Mouse (Mus musculus): Measurements from ENCODE around the gene Rpl9-ps1. TPM values are rescaled to one million over a fixed set of nuclear protein-coding genes. Genes with fewer than 3 reads are reported as not detected.

The Rpl9-ps1 gene
- polyA plus RNA-seq, 1 experiment from 2014 or later = not detected

DNA sequence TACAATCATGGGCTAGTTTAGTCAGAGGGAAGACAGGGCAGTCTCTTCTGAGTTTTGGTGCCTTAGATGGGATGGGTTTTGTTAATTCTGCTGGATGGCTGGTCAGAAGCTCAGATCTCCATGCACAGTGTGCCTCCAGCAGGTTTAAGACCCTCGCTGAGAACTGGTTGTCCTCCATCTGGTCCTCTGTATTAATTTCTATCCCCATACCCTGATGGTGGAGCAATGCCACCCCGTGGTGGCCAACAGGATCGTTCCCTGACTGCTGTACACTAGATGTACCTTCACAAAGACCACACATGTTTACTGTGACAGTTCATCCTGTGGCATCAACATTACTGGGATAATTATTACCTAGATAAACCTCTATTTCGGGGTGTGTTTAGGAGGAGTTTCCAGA, 12.7 kb downstream of the Rpl9-ps1 start:
- no peaks in the 10 kb centered on the region for H3K36me3 ChIP-seq (ENCODE audit: control insufficient read depth, insufficient read depth)
- H3K9ac ChIP-seq (replicated peaks; ENCODE audit: low read depth, low read length) = no peak overlapping the region
- no peak overlapping the region for H3K4me3 ChIP-seq (replicated peaks; ENCODE audit: low read length)
- 71% methylated on average over 4 of the region's 4 CpGs for WGBS
- ATAC-seq = no peak
- no peak overlapping the region for H3K27ac ChIP-seq (ENCODE audit: low read length)
- H3K4me2 ChIP-seq (ENCODE audit: low read length) = no peak overlapping the region
- no peaks in the 10 kb centered on the region for H3K27me3 ChIP-seq (replicated peaks; ENCODE audit: control insufficient read depth, insufficient read depth, low read length)
- H3K4me1 ChIP-seq (replicated peaks; ENCODE audit: control insufficient read depth, insufficient read depth, low read length) = peaks cover 3% of the 10 kb centered on the region
- H3K9me3 ChIP-seq (ENCODE audit: control insufficient read depth, low read length) = no peaks in the 10 kb centered on the region

DNA sequence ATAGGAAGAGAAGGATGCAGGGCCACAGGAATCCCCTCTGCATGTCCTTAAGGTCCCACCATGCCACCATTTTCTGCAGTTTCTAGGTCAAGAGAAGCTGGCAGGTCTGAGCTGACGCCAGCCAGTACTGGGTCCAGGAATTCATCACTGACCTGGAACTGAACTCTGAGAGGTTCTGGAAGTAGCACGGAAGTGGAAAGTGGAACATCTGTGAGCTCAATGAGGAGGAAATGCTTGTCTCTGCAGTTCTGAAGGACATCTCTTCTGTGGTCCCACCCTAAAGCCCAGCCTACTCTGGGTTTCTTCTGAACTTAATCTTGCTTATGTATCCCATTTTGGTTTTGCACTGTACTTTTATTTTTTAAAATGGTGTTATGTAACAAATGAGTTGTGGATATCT, 14.4 kb downstream of the Rpl9-ps1 start:
- ATAC-seq = no peak
- WGBS = 89% methylated on average over 2 of the region's 2 CpGs
- no peak overlapping the region for H3K4me3 ChIP-seq (replicated peaks; ENCODE audit: low read length)
- H3K27me3 ChIP-seq (replicated peaks; ENCODE audit: control insufficient read depth, insufficient read depth, low read length) = no peaks in the 10 kb centered on the region
- H3K4me2 ChIP-seq (ENCODE audit: low read length) = no peak overlapping the region
- no peak overlapping the region for H3K27ac ChIP-seq (ENCODE audit: low read length)
- no peaks in the 10 kb centered on the region for H3K9me3 ChIP-seq (ENCODE audit: control insufficient read depth, low read length)
- H3K36me3 ChIP-seq (ENCODE audit: control insufficient read depth, insufficient read depth) = no peaks in the 10 kb centered on the region
- no peak overlapping the region for H3K9ac ChIP-seq (replicated peaks; ENCODE audit: low read depth, low read length)
- peaks cover 3% of the 10 kb centered on the region for H3K4me1 ChIP-seq (replicated peaks; ENCODE audit: control insufficient read depth, insufficient read depth, low read length)

DNA sequence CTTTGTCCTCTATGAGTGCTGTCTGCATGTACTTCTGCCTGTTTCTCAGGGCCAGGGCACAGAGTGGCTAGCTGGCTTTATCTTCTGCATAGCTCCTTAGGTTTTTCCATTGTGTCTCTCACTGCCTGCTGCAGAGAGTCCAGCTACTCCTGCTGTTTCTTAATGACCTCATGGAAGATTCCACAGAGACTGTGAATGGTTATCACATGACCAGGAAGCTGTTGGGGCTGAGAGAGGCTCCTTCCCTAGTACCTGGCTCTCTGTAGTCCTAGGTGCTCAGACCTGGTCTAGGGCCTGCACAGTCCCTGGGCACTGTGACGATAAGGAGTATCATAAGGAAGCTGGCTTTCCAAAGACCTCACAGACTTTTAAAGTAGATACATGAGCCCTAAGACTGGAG, 14.8 kb downstream of the Rpl9-ps1 start:
- Histone ChIP-seq H3K4me1 (replicated peaks; ENCODE audit: control insufficient read depth, insufficient read depth, low read length) (peaks cover 3% of the 10 kb centered on the region), H3K9me3 (ENCODE audit: control insufficient read depth, low read length) (no peaks in the 10 kb centered on the region), H3K27me3 (replicated peaks; ENCODE audit: control insufficient read depth, insufficient read depth, low read length) (no peaks in the 10 kb centered on the region), H3K4me3 (replicated peaks; ENCODE audit: low read length) (no peak overlapping the region), H3K9ac (replicated peaks; ENCODE audit: low read depth, low read length) (no peak overlapping the region), H3K36me3 (ENCODE audit: control insufficient read depth, insufficient read depth) (no peaks in the 10 kb centered on the region), H3K4me2 (ENCODE audit: low read length) (no peak overlapping the region), H3K27ac (ENCODE audit: low read length) (no peak overlapping the region)
- ATAC-seq = no peak
- 95% methylated on average over 1 of the region's 1 CpGs for WGBS

DNA sequence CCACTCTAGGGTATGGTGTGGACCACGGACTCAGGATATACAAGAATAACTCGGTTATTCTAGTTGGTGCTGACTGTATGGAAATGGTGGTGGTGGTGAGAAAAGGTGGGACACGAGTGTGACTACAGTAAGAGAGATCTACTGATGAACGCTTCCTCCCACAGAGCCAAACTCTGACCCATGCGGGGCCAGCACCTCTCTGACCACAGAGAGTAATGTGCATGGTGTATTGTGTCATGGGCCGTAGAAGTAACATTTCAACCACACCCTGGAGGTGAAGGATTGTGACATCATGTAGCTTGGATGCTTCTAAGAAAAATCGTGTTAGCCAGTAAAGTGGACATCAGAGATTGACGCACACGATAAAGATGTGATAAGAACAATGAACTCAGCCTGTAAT, 16.6 kb downstream of the Rpl9-ps1 start:
- no peak overlapping the region for H3K4me3 ChIP-seq (replicated peaks; ENCODE audit: low read length)
- H3K27ac ChIP-seq (ENCODE audit: low read length) = no peak overlapping the region
- no peak overlapping the region for H3K4me2 ChIP-seq (ENCODE audit: low read length)
- no peaks in the 10 kb centered on the region for H3K27me3 ChIP-seq (replicated peaks; ENCODE audit: control insufficient read depth, insufficient read depth, low read length)
- no peaks in the 10 kb centered on the region for H3K9me3 ChIP-seq (ENCODE audit: control insufficient read depth, low read length)
- 90% methylated on average over 9 of the region's 9 CpGs for whole genome bisulfite sequencing
- no peak overlapping the region for H3K9ac ChIP-seq (replicated peaks; ENCODE audit: low read depth, low read length)
- ATAC-seq = no peak
- H3K36me3 ChIP-seq (ENCODE audit: control insufficient read depth, insufficient read depth) = no peaks in the 10 kb centered on the region
- no peaks in the 10 kb centered on the region for H3K4me1 ChIP-seq (replicated peaks; ENCODE audit: control insufficient read depth, insufficient read depth, low read length)

DNA sequence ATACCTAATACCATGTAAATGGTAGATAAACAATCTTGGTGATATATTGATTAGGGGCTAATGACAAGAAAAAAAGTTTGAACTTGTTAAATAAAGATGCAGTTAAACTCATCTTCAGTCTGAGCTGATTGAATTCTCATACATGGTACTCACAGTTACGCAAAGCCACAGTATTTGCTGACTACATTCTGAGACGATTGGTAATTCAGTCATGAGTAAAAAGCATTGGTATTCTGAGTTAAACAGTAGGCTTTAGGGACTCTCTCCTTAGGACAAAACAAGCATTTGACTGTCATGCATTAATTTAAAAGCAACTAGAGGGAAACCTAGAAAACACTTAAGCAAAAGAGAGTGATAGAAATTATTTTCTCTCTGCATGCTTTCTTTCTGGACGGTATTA, 21.8 kb downstream of the Rpl9-ps1 start:
- Histone ChIP-seq H3K27ac (ENCODE audit: low read length) (no peak overlapping the region), H3K36me3 (ENCODE audit: control insufficient read depth, insufficient read depth) (no peaks in the 10 kb centered on the region), H3K4me3 (replicated peaks; ENCODE audit: low read length) (no peak overlapping the region), H3K4me1 (replicated peaks; ENCODE audit: control insufficient read depth, insufficient read depth, low read length) (no peaks in the 10 kb centered on the region), H3K27me3 (replicated peaks; ENCODE audit: control insufficient read depth, insufficient read depth, low read length) (no peaks in the 10 kb centered on the region), H3K4me2 (ENCODE audit: low read length) (no peak overlapping the region), H3K9me3 (ENCODE audit: control insufficient read depth, low read length) (no peaks in the 10 kb centered on the region), H3K9ac (replicated peaks; ENCODE audit: low read depth, low read length) (no peak overlapping the region)
- 85% methylated on average over 3 of the region's 3 CpGs for WGBS
- ATAC-seq = no peak

DNA sequence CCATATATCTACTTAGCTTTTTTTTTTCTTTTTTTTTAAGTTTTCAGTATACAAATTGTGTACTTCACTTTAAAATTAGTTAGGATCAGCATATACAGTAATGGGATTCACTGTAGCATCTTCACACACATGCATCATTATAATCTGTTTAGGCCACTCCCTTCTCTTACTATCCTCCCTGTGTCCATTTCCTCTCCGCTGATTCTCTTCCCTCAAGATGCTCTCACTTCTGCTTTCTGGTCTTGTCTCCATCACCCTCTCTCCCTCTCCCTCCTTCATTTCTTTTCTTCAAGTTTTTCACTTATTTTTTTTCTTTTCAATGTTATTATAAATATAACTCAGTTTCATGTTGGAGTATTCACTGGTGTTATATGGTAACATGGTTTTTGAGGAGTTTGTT, 26.4 kb downstream of the Rpl9-ps1 start:
- H3K27ac ChIP-seq (ENCODE audit: low read length) = no peak overlapping the region
- no peaks in the 10 kb centered on the region for H3K36me3 ChIP-seq (ENCODE audit: control insufficient read depth, insufficient read depth)
- no peak for ATAC-seq
- no peak overlapping the region for H3K9ac ChIP-seq (replicated peaks; ENCODE audit: low read depth, low read length)
- H3K4me3 ChIP-seq (replicated peaks; ENCODE audit: low read length) = no peak overlapping the region
- no peaks in the 10 kb centered on the region for H3K27me3 ChIP-seq (replicated peaks; ENCODE audit: control insufficient read depth, insufficient read depth, low read length)
- H3K9me3 ChIP-seq (ENCODE audit: control insufficient read depth, low read length) = no peaks in the 10 kb centered on the region
- 100% methylated on average over 1 of the region's 1 CpGs for WGBS
- no peak overlapping the region for H3K4me2 ChIP-seq (ENCODE audit: low read length)
- no peaks in the 10 kb centered on the region for H3K4me1 ChIP-seq (replicated peaks; ENCODE audit: control insufficient read depth, insufficient read depth, low read length)

DNA sequence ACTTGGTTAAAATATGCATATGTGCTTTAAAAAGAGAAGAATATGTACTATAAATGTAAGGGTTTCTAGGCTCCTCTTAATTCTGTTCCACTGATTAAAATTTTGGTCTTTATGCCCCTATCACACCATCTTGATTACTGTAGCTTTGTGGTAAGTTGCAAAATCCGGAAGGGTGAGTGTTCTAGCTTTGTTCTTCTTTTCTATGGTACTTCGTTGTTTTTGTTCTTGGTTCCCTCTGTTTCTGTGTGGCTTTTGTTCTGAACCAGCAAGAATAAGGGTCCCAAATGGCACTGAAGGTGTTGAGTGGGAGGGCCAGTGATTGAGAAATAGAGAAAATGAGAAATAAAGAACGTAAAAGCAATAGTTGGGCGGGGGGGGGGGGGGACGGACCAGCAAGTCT, 27.2 kb downstream of the Rpl9-ps1 start:
- Histone ChIP-seq H3K4me2 (ENCODE audit: low read length) (no peak overlapping the region), H3K36me3 (ENCODE audit: control insufficient read depth, insufficient read depth) (no peaks in the 10 kb centered on the region), H3K4me1 (replicated peaks; ENCODE audit: control insufficient read depth, insufficient read depth, low read length) (no peaks in the 10 kb centered on the region), H3K9me3 (ENCODE audit: control insufficient read depth, low read length) (no peaks in the 10 kb centered on the region), H3K27me3 (replicated peaks; ENCODE audit: control insufficient read depth, insufficient read depth, low read length) (no peaks in the 10 kb centered on the region), H3K4me3 (replicated peaks; ENCODE audit: low read length) (no peak overlapping the region), H3K27ac (ENCODE audit: low read length) (no peak overlapping the region), H3K9ac (replicated peaks; ENCODE audit: low read depth, low read length) (no peak overlapping the region)
- 53% methylated on average over 4 of the region's 5 CpGs for WGBS
- ATAC-seq = no peak

DNA sequence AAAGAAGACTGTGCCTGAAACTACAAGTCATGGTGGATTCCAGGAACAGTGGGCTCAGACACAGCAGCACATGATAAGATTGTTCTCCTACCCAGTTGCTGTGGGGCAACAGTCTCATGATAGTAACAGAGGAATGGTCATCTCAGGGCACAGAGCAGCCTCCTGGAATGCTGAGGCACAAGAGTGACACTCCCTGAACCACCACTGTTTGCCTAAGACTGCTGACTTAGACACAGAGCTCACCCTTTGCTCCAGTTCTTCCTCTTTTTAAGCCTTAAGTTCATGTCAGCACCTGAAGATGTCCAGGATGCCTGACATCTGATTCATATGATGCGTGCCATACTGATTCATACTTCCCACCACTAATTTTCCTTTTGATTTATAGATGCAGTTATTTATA, 28.8 kb downstream of the Rpl9-ps1 start:
- no peak overlapping the region for H3K9ac ChIP-seq (replicated peaks; ENCODE audit: low read depth, low read length)
- WGBS = 98% methylated on average over 1 of the region's 1 CpGs
- no peak overlapping the region for H3K27ac ChIP-seq (ENCODE audit: low read length)
- H3K4me1 ChIP-seq (replicated peaks; ENCODE audit: control insufficient read depth, insufficient read depth, low read length) = no peaks in the 10 kb centered on the region
- H3K36me3 ChIP-seq (ENCODE audit: control insufficient read depth, insufficient read depth) = no peaks in the 10 kb centered on the region
- ATAC-seq = no peak
- no peak overlapping the region for H3K4me2 ChIP-seq (ENCODE audit: low read length)
- H3K27me3 ChIP-seq (replicated peaks; ENCODE audit: control insufficient read depth, insufficient read depth, low read length) = no peaks in the 10 kb centered on the region
- no peak overlapping the region for H3K4me3 ChIP-seq (replicated peaks; ENCODE audit: low read length)
- H3K9me3 ChIP-seq (ENCODE audit: control insufficient read depth, low read length) = no peaks in the 10 kb centered on the region

DNA sequence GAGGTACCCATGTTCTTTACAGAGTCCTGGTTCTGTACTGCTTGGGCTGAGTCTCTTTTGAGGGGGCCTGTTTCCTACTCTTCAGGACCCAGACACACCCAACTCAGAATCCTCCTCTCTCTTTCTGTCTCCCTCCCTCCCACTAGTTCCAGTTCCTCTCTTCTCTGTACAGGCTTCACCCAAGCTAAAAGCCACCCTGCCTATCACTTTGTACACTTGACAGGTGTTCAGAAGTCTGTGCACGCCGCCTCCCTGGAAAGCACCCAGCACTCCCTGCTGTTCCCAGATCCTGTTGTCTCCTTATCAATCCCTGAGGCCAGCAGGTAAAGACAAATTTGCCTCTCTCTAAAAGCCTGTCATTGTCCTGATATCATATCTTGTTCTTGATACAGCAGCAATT, 34.5 kb downstream of the Rpl9-ps1 start:
- Histone ChIP-seq H3K4me1 (replicated peaks; ENCODE audit: control insufficient read depth, insufficient read depth, low read length) (no peaks in the 10 kb centered on the region), H3K4me3 (replicated peaks; ENCODE audit: low read length) (no peak overlapping the region), H3K36me3 (ENCODE audit: control insufficient read depth, insufficient read depth) (no peaks in the 10 kb centered on the region), H3K9ac (replicated peaks; ENCODE audit: low read depth, low read length) (no peak overlapping the region), H3K9me3 (ENCODE audit: control insufficient read depth, low read length) (no peaks in the 10 kb centered on the region), H3K4me2 (ENCODE audit: low read length) (no peak overlapping the region), H3K27me3 (replicated peaks; ENCODE audit: control insufficient read depth, insufficient read depth, low read length) (no peaks in the 10 kb centered on the region), H3K27ac (ENCODE audit: low read length) (no peak overlapping the region)
- WGBS = 71% methylated on average over 2 of the region's 2 CpGs
- no peak for ATAC-seq

DNA sequence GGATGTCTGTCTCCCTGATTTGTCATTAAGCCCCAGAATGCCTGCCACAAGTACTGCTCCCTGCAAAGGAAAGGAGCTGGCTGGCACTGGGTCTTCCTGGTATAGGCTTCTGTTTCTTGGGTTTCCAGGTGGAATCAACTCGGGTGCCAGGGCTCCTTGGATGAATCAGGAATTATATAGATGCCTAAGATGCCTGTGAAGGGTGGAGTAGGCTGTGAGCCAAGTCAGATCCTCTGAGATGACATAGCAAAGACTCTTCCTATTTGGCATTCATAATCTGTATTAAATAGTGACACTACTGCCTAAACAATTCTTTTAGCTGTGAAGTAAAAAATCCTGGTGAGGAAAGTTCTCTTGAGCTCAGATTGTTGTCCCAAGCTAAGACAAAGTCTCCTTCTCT, 39.0 kb downstream of the Rpl9-ps1 start:
- ATAC-seq = no peak

More for the DNA sequence above, 39.0 kb downstream of the Rpl9-ps1 start:
- Histone ChIP-seq H3K27ac (ENCODE audit: low read length) (no peak overlapping the region), H3K4me2 (ENCODE audit: low read length) (no peak overlapping the region), H3K36me3 (ENCODE audit: control insufficient read depth, insufficient read depth) (no peaks in the 10 kb centered on the region), H3K9me3 (ENCODE audit: control insufficient read depth, low read length) (no peaks in the 10 kb centered on the region), H3K27me3 (replicated peaks; ENCODE audit: control insufficient read depth, insufficient read depth, low read length) (no peaks in the 10 kb centered on the region), H3K4me3 (replicated peaks; ENCODE audit: low read length) (no peak overlapping the region), H3K9ac (replicated peaks; ENCODE audit: low read depth, low read length) (no peak overlapping the region), H3K4me1 (replicated peaks; ENCODE audit: control insufficient read depth, insufficient read depth, low read length) (no peaks in the 10 kb centered on the region)
- whole genome bisulfite sequencing = 53% methylated on average over 1 of the region's 1 CpGs
